Mouse (Mus musculus) bone marrow, adult 2 months (tissue): Measurements from ENCODE around the gene Ttc25.

ENCODE experiments used
- CTCF ChIP-seq: fragments of 200-500 bp; IDR thresholded peaks from 2 replicates; pipeline ENCODE4 v1.5.1; 2011; ENCODE audit warnings: low read length, control low read depth; ENCODE audit not compliant: control insufficient read depth, insufficient read depth
- POLR2A ChIP-seq: fragments of 200-500 bp; IDR thresholded peaks from 2 replicates; pipeline ENCODE4 v1.6.1; 2011; ENCODE audit warnings: low read depth, mild to moderate bottlenecking, control low read depth, low read length, borderline replicate concordance; ENCODE audit not compliant: control insufficient read depth

- TF ChIP-seq CTCF: no peak
- no peak for TF ChIP-seq POLR2A
These were observed 52.7 kb downstream of the Ttc25 start for GRCm38 (mm10) chr11:100598074-100598473.
